Mouse (Mus musculus) left cerebral cortex, adult 8-10 months (tissue): ENCODE data around the gene Zdhhc23. TPM values are rescaled to one million over a fixed set of nuclear protein-coding genes. Genes with fewer than 3 reads are reported as not detected.

Experiments used
- microRNA-seq, 2 experiments: library from miRNA; unstranded; fragments of <30 nt; microRNA quantifications; one replicate each; pipeline ENCODE4 v1.2.0; 2022
- total RNA-seq, 4 experiments: library from RNA; stranded (reverse); gene quantifications; 2 replicates each; pipeline ENCODE4 v1.2.4; 2022

Gene Zdhhc23
- total RNA-seq, 4 experiments from 2014 or later, result 23.8 to 26.2 (median 25.3) TPM

Small RNAs within 50 kb of the gene (microRNA-seq; reads per million reads assigned to microRNA genes)
- gene Mir3470b, result 0 reads per million in 2 experiments

Other genes with a start within 250 kb of the Zdhhc23 start
- 1 to 10 TPM; 1.5 to 2.4 (median 1.7) TPM for gene Drd3, start 225.8 kb downstream of the Zdhhc23 start, total RNA-seq
- 1 to 10 TPM; 4.5 to 6.0 (median 5.3) TPM for gene Ccdc191, start 90.0 kb downstream of the Zdhhc23 start, total RNA-seq
- 10 to 100 TPM; 33.7 to 37.4 (median 35.8) TPM for gene Qtrt2, start 53.0 kb downstream of the Zdhhc23 start, total RNA-seq
- 1 to 10 TPM; 1.3 to 2.2 (median 1.6) TPM for gene Gramd1c, start 83.6 kb upstream of the Zdhhc23 start, total RNA-seq
- 100 to 1,000 TPM; 461 to 516 (median 474) TPM for gene Atp6v1a, start 159.9 kb upstream of the Zdhhc23 start, total RNA-seq
- 10 to 100 TPM; 58.8 to 67.1 (median 62.9) TPM for gene Naa50, start 160.0 kb upstream of the Zdhhc23 start, total RNA-seq
- gene Usf3, start 193.5 kb upstream of the Zdhhc23 start, total RNA-seq, result 10 to 100 TPM; 31.2 to 37.7 (median 33.9) TPM